Mouse (Mus musculus) forelimb bud, embryonic 11.5 days (tissue): ENCODE results near the gene Olfr986.
"Not testable (repeated sequence)": the region's sequence is repeated elsewhere in the genome, so short reads cannot be mapped to it uniquely, and the experiment has no call there.

Experiments used
- DNase-seq: peaks from one replicate; pipeline ENCODE4 v3.0.0-alpha.2; 2012; ENCODE audit warnings: low read depth, low spot score

Gene Olfr986

GRCm38 (mm10) chr9:40180620-40181019 lies at the start of gene Olfr986:
Gene Olfr986 (plus strand): TSS chr9:40180920.
- DNase-seq, result no peak

GRCm38 (mm10) chr9:40136987-40137688 lies 43.6 kb upstream of the Olfr986 start:
- no peak for DNase-seq

GRCm38 (mm10) chr9:40139484-40139883 lies 41.2 kb upstream of the Olfr986 start:
- DNase-seq, result no peak

GRCm38 (mm10) chr9:40141544-40141943 lies 39.2 kb upstream of the Olfr986 start:
- DNase-seq, result no peak

- DNase-seq, result no peak
Measured at GRCm38 (mm10) chr9:40155118-40155644, 25.5 kb upstream of the Olfr986 start.

- no peak for DNase-seq
Measured at GRCm38 (mm10) chr9:40166446-40166845, 14.3 kb upstream of the Olfr986 start.

GRCm38 (mm10) chr9:40177017-40177416 lies 3.7 kb upstream of the Olfr986 start:
- no peak for DNase-seq

- not testable (repeated sequence) for DNase-seq
Measured at GRCm38 (mm10) chr9:40185166-40185565, 4.4 kb downstream of the Olfr986 start.

- no peak for DNase-seq
Measured at GRCm38 (mm10) chr9:40191086-40191876, 10.6 kb downstream of the Olfr986 start.

- DNase-seq, result peak; percentile 80
Measured at GRCm38 (mm10) chr9:40192098-40193038, 11.6 kb downstream of the Olfr986 start, which contains the start of gene Zfp202. Gene Zfp202 (plus strand): TSS chr9:40192316.

GRCm38 (mm10) chr9:40195981-40196380 lies 15.3 kb downstream of the Olfr986 start:
- DNase-seq, result no peak

- no peak for DNase-seq
Measured at GRCm38 (mm10) chr9:40206546-40206950, 25.8 kb downstream of the Olfr986 start.

- no peak for DNase-seq
Measured at GRCm38 (mm10) chr9:40210744-40211143, 30.0 kb downstream of the Olfr986 start.

- DNase-seq, result no peak
Measured at GRCm38 (mm10) chr9:40214058-40214457, 33.3 kb downstream of the Olfr986 start.

- DNase-seq, result no peak
Measured at GRCm38 (mm10) chr9:40216651-40217050, 35.9 kb downstream of the Olfr986 start.

GRCm38 (mm10) chr9:40224289-40224688 lies 43.6 kb downstream of the Olfr986 start:
- DNase-seq, result no peak

- DNase-seq, result peak; percentile 68
Measured at GRCm38 (mm10) chr9:40227874-40228789, 47.4 kb downstream of the Olfr986 start.

GRCm38 (mm10) chr9:40228804-40229331 lies 48.1 kb downstream of the Olfr986 start:
- DNase-seq, result no peak

- DNase-seq, result no peak
Measured at GRCm38 (mm10) chr9:40229479-40229878, 48.8 kb downstream of the Olfr986 start.

GRCm38 (mm10) chr9:40231019-40231418 lies 50.3 kb downstream of the Olfr986 start:
- no peak for DNase-seq
